Mouse (Mus musculus) CH12.LX (cell line): ENCODE measurements around the gene Prkcb. TPM values are rescaled to one million over a fixed set of nuclear protein-coding genes. Genes with fewer than 3 reads are reported as not detected.

Experiments
- DNase-seq: peaks from one replicate; pipeline ENCODE4 v3.0.0-alpha.2; 2013; ENCODE audit errors: extremely low read depth
- H3K27ac ChIP-seq: 2 replicates; pipeline ENCODE4 v1.5.1; 2012; ENCODE audit warnings: low read depth, mild to moderate bottlenecking, control low read depth, moderate library complexity; ENCODE audit not compliant: insufficient read depth
- H3K27me3 ChIP-seq: replicated peaks from 2 replicates; pipeline ENCODE3; 2012; ENCODE audit warnings: inconsistent platforms
- H3K36me3 ChIP-seq, 2 experiments: replicated peaks in 1 of 2; 2 replicates each; pipeline versions ENCODE3 to v1.6.1; 2012; ENCODE audit warnings: inconsistent platforms in 1 of 2, low read length in 1 of 2, mild to moderate bottlenecking in 1 of 2, mixed read lengths in 1 of 2, moderate library complexity in 1 of 2; ENCODE audit not compliant: control insufficient read depth in 1 of 2, insufficient read depth in 1 of 2
- H3K4me1 ChIP-seq, 2 experiments: 2 replicates each; pipeline ENCODE4 v1.6.1; 2012; ENCODE audit warnings: inconsistent platforms in 1 of 2, moderate library complexity in 1 of 2; ENCODE audit not compliant: insufficient read depth in 2 of 2, control insufficient read depth in 1 of 2
- H3K4me2 ChIP-seq: 2 replicates; pipeline ENCODE4 v1.6.1; 2012; ENCODE audit warnings: low read depth, mild to moderate bottlenecking, control low read depth; ENCODE audit not compliant: poor library complexity, insufficient read depth, severe bottlenecking
- H3K4me3 ChIP-seq, 3 experiments: fragments of 150-350 bp in 1 of 3; sonication (generic) in 1 of 3; replicated peaks in 1 of 3; 2 replicates each; pipeline versions ENCODE3 to v1.5.1; 2011 to 2012; ENCODE audit warnings: low read depth in 2 of 3, low read length in 2 of 3, mild to moderate bottlenecking in 2 of 3, moderate library complexity in 2 of 3, control low read depth in 1 of 3, improper control_type of control experiment in 1 of 3, inconsistent platforms in 1 of 3, mixed read lengths in 1 of 3; ENCODE audit not compliant: poor library complexity in 1 of 3
- H3K79me2 ChIP-seq: replicated peaks from 2 replicates; pipeline ENCODE4 v1.6.1; 2012; ENCODE audit warnings: mild to moderate bottlenecking, moderate library complexity; ENCODE audit not compliant: control insufficient read depth, poor library complexity, insufficient read depth, severe bottlenecking; ENCODE audit errors: extremely low read depth
- H3K9ac ChIP-seq: 2 replicates; pipeline ENCODE4 v1.6.1; 2012; ENCODE audit warnings: low read depth, mild to moderate bottlenecking, control low read depth, moderate library complexity; ENCODE audit not compliant: insufficient read depth
- H3K9me3 ChIP-seq: replicated peaks from 2 replicates; pipeline ENCODE3; 2012; ENCODE audit warnings: low read length, inconsistent platforms, mixed read lengths
- BHLHE40 ChIP-seq: IDR thresholded peaks from 2 replicates; pipeline ENCODE4 v1.6.1; 2011; ENCODE audit warnings: mild to moderate bottlenecking, low read depth, low read length, improper control_type of control experiment
- CHD1 ChIP-seq: IDR thresholded peaks from 2 replicates; pipeline ENCODE4 v1.6.1; 2012; ENCODE audit warnings: low read depth, low read length, improper control_type of control experiment, inconsistent platforms
- CTCF ChIP-seq, 2 experiments: IDR thresholded peaks in 1 of 2; conservative IDR thresholded peaks in 1 of 2; 2 replicates each; pipeline ENCODE4 v1.5.1; 2011 to 2012; ENCODE audit warnings: low read depth in 2 of 2, low read length in 2 of 2, improper control_type of control experiment in 1 of 2, inconsistent platforms in 1 of 2, mild to moderate bottlenecking in 1 of 2, moderate library complexity in 1 of 2
- ELF1 ChIP-seq: IDR thresholded peaks from 2 replicates; pipeline ENCODE4 v1.6.1; 2014; ENCODE audit warnings: low read depth, mild to moderate bottlenecking, inconsistent platforms, low read length, improper control_type of control experiment
- GABPA ChIP-seq: IDR thresholded peaks from 2 replicates; pipeline ENCODE4 v1.6.1; 2012; ENCODE audit warnings: low read depth, low read length, improper control_type of control experiment, inconsistent platforms; ENCODE audit not compliant: insufficient replicate concordance
- HCFC1 ChIP-seq: IDR thresholded peaks from 2 replicates; pipeline ENCODE4 v1.6.1; 2012; ENCODE audit warnings: low read depth, mild to moderate bottlenecking, inconsistent platforms, low read length, improper control_type of control experiment
- IRF4 ChIP-seq: IDR thresholded peaks from 2 replicates; pipeline ENCODE4 v1.6.1; 2014; ENCODE audit warnings: low read depth, mild to moderate bottlenecking, inconsistent platforms, low read length, improper control_type of control experiment
- JUN ChIP-seq: IDR thresholded peaks from 2 replicates; pipeline ENCODE4 v1.6.1; 2011; ENCODE audit warnings: low read depth, mild to moderate bottlenecking, low read length, improper control_type of control experiment, moderate library complexity; ENCODE audit not compliant: insufficient read depth
- JUND ChIP-seq: conservative IDR thresholded peaks from 2 replicates; pipeline ENCODE4 v1.6.1; 2011; ENCODE audit warnings: low read depth, low read length, improper control_type of control experiment
- MAFK ChIP-seq: IDR thresholded peaks from 2 replicates; pipeline ENCODE4 v1.6.1; 2011; ENCODE audit warnings: low read length, improper control_type of control experiment; ENCODE audit not compliant: insufficient replicate concordance
- MAX ChIP-seq: IDR thresholded peaks from 2 replicates; pipeline ENCODE4 v1.6.1; 2011; ENCODE audit warnings: low read length, improper control_type of control experiment
- MAZ ChIP-seq: IDR thresholded peaks from 2 replicates; pipeline ENCODE4 v1.6.1; 2012; ENCODE audit warnings: low read depth, mild to moderate bottlenecking, inconsistent platforms, low read length, improper control_type of control experiment, moderate library complexity
- MEF2A ChIP-seq: IDR thresholded peaks from 2 replicates; pipeline ENCODE4 v1.6.1; 2014; ENCODE audit warnings: low read depth, mild to moderate bottlenecking, inconsistent platforms, low read length, improper control_type of control experiment, borderline replicate concordance
- NELFE ChIP-seq: IDR thresholded peaks from 2 replicates; pipeline ENCODE4 v1.6.1; 2011; ENCODE audit warnings: low read depth, low read length, improper control_type of control experiment
- NRF1 ChIP-seq: IDR thresholded peaks from 2 replicates; pipeline ENCODE4 v1.6.1; 2014; ENCODE audit warnings: low read depth, mild to moderate bottlenecking, inconsistent platforms, low read length, improper control_type of control experiment, moderate library complexity
- PAX5 ChIP-seq: IDR thresholded peaks from 2 replicates; pipeline ENCODE4 v1.6.1; 2012; ENCODE audit warnings: low read length, inconsistent platforms, mixed read lengths
- RAD21 ChIP-seq: IDR thresholded peaks from 2 replicates; pipeline ENCODE4 v1.6.1; 2011; ENCODE audit warnings: low read depth, mild to moderate bottlenecking, low read length, improper control_type of control experiment, moderate library complexity
- RCOR1 ChIP-seq: conservative IDR thresholded peaks from 2 replicates; pipeline ENCODE4 v1.6.1; 2012; ENCODE audit warnings: low read depth, mild to moderate bottlenecking, inconsistent platforms, low read length, improper control_type of control experiment
- SIN3A ChIP-seq: IDR thresholded peaks from 2 replicates; pipeline ENCODE4 v1.6.1; 2012; ENCODE audit warnings: low read length, improper control_type of control experiment, inconsistent platforms
- SMC3 ChIP-seq: IDR thresholded peaks from 2 replicates; pipeline ENCODE4 v1.6.1; 2011; ENCODE audit warnings: low read depth, low read length, improper control_type of control experiment
- TBP ChIP-seq: conservative IDR thresholded peaks from 2 replicates; pipeline ENCODE4 v1.6.1; 2011; ENCODE audit warnings: low read depth, low read length, improper control_type of control experiment
- TCF12 ChIP-seq: IDR thresholded peaks from 2 replicates; pipeline ENCODE4 v1.6.1; 2014; ENCODE audit warnings: low read depth, mild to moderate bottlenecking, inconsistent platforms, low read length, improper control_type of control experiment
- USF1 ChIP-seq: IDR thresholded peaks from 2 replicates; pipeline ENCODE4 v1.6.1; 2014; ENCODE audit warnings: low read depth, mild to moderate bottlenecking, inconsistent platforms, low read length, improper control_type of control experiment
- USF2 ChIP-seq: conservative IDR thresholded peaks from 2 replicates; pipeline ENCODE4 v1.6.1; 2011; ENCODE audit warnings: low read depth, low read length, improper control_type of control experiment
- ZC3H11A ChIP-seq: IDR thresholded peaks from 2 replicates; pipeline ENCODE4 v1.6.1; 2012; ENCODE audit warnings: low read depth, mild to moderate bottlenecking, inconsistent platforms, low read length, improper control_type of control experiment
- ZKSCAN1 ChIP-seq: IDR thresholded peaks from 2 replicates; pipeline ENCODE4 v1.6.1; 2012; ENCODE audit warnings: low read depth, inconsistent platforms, low read length, improper control_type of control experiment, borderline replicate concordance
- dilution Hi-C: fragments of 300-500 bp; cut with MboI; formaldehyde crosslinking; loops from 2 replicates; pipeline ENCODE4 v1.14.3; 2020; ENCODE audit warnings: low sequenced_read_pairs; ENCODE audit not compliant: extremely low pct_unique_long_range_greater_than_20kb, extremely low pct_ligation_motif_present
- in situ Hi-C: fragments of 300-500 bp; cut with MboI; formaldehyde crosslinking; loops from 3 replicates; pipeline ENCODE4 v1.14.3; 2019; ENCODE audit warnings: low sequenced_read_pairs, low pct_ligation_motif_present, low pct_unique_long_range_greater_than_20kb, mixed read lengths
- polyA plus RNA-seq: library from polyadenylated mRNA; unstranded; fragments of >175 nt; gene quantifications from 2 replicates; pipeline ENCODE4 v1.2.1, GENCODE M21; 2012; ENCODE audit warnings: low read depth; ENCODE audit not compliant: insufficient read length
- total RNA-seq, 2 experiments: library from RNA; depleted of rRNA; stranded (reverse); fragments of 300-350 nt in 1 of 2; fragments of >200 nt in 1 of 2; gene quantifications; 2 replicates each; pipeline ENCODE4 v1.2.3; 2012 to 2014

Prkcb gene
- total and polyA plus RNA-seq, 3 experiments = 323 to 463 (median 337) TPM

GRCm38 (mm10) chr7:122238939-122239338 is 49.6 kb upstream of the Prkcb start:
- in situ Hi-C loops (loop anchor here (5.0 kb wide), 1 partner anchor 37 kb away; no protein-coding TSS in a partner anchor), dilution Hi-C loops (no loop called here)
- H3K4me3 ChIP-seq = no peak overlapping the region
- H3K27ac ChIP-seq = no peak overlapping the region
- TF ChIP-seq MAFK (no peak), NRF1 (no peak), USF1 (no peak), TBP (no peak), MEF2A (no peak), PAX5 (no peak), GABPA (no peak), IRF4 (no peak), MAZ (no peak), USF2 (no peak), JUN (no peak), RCOR1 (no peak), CHD1 (no peak), ELF1 (no peak), MAX (no peak), ZKSCAN1 (no peak), RAD21 (no peak)
- no peak overlapping the region for H3K4me2 ChIP-seq
- DNase-seq = no peak
- no peaks in the 10 kb centered on the region for H3K36me3 ChIP-seq
- H3K27me3 ChIP-seq = no peaks in the 10 kb centered on the region
- no peaks in the 10 kb centered on the region for H3K9me3 ChIP-seq
- H3K79me2 ChIP-seq = no peaks in the 10 kb centered on the region
- peaks cover 4 to 19% of the 10 kb centered on the region in 2 experiments; a peak in 2 of 4 replicates for H3K4me1 ChIP-seq
- H3K9ac ChIP-seq = no peak overlapping the region

- Histone ChIP-seq H3K9me3 (no peaks in the 10 kb centered on the region), H3K27ac (no peak overlapping the region), H3K4me2 (no peak overlapping the region), H3K4me1 (peaks cover 7 to 31% of the 10 kb centered on the region in 2 experiments; a peak in 3 of 4 replicates), H3K4me3 (no peak overlapping the region), H3K9ac (no peak overlapping the region), H3K36me3 (no peaks in the 10 kb centered on the region), H3K27me3 (no peaks in the 10 kb centered on the region), H3K79me2 (no peaks in the 10 kb centered on the region)
- TF ChIP-seq RAD21 (peak; percentile 67), USF1 (no peak), BHLHE40 (no peak), ZC3H11A (peak; percentile 29), ELF1 (no peak), CTCF (conservative IDR thresholded peaks at IDR 0.05 in 1 of 2, IDR thresholded peaks at IDR 0.05 in 1 of 2; ENCODE audit: low read depth in 2 of 2, low read length in 2 of 2) (peak in 1 of 2 experiments; percentile 63; a peak in 2 of 4 replicates), GABPA (no peak), HCFC1 (no peak), TBP (no peak), MAX (no peak), TCF12 (no peak), JUND (no peak), SIN3A (no peak), SMC3 (peak; percentile 51), NELFE (no peak)
- in situ Hi-C loops = no loop called here
- dilution Hi-C loops = no loop called here
- DNase-seq = no peak
These were observed 48.0 kb upstream of the Prkcb start for GRCm38 (mm10) chr7:122240413-122241119.
